Mouse (Mus musculus) adrenal gland (tissue): Measurements from ENCODE around the gene Chst11.

Experiments used
- intact Hi-C: fragments of 180-260 bp; cut with DNase I; formaldehyde crosslinking; loops from one replicate; pipeline ENCODE4 v1.15.1; 2025

Gene Chst11

GRCm38 (mm10) chr10:83199290-83199689, 214.0 kb downstream of the Chst11 start:
- intact Hi-C loops, result loop anchor here (5.0 kb wide), 1 partner anchor 287 kb away; no protein-coding TSS in a partner anchor

DNA sequence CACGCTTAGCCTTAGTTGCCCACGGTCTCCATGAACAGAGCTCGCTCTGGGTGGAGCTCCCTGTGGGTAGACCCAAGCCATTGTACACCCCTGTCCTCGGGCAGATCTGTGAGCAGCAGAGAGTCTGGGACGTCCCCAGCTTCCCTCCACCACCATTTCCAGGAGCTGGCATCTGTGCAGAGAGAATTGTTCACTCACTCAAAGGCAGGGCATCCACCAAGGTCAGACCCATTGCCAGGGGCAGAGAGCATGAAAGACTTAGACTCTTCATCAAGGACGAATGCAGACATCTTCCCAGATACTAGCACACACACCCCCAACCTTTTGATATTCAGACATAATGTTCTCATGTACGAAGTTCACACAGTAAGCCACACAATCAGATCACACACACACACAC, 216.2 kb downstream of the Chst11 start:
- intact Hi-C loops, result no loop called here

DNA sequence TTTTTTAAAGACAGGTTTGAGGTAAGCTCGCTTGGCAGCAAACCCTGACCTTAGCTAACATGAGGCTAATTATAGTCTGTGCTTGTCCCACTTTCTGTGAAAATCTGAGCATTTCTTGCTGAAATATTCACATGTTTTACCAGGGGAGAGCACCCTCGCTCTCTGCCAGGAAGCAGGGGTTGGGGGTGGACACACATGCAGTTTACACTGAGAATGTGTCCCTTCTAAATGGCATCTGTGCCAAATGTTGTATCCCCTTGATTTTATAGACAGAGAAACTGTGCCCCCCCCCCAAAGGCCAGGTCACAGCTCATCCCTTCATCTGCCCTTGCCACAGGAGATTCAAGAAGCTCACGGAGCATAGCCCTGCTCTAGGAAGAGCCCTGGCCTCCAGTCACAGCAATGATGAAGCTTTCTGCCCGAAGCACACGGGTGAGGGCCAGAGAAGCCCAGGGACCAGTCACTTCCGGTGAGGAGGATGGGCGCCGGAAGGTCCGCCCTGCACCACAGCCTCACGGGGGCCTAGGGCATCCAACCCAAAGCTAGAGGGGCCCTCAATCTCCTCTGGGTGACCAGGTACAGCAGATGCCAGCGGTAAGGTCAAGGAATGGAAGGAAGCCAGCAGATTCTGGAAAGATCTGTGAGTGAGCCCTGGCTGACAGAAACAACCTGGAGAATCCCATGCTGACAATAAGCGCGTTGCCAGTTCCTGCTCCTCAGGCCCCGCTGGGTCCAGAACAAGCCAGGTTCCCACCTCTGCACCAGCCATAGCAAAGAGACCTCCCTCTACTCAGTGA, 217.8 kb downstream of the Chst11 start:
- intact Hi-C loops, result no loop called here

GRCm38 (mm10) chr10:83208436-83208835, 223.1 kb downstream of the Chst11 start:
- intact Hi-C loops, result no loop called here

DNA sequence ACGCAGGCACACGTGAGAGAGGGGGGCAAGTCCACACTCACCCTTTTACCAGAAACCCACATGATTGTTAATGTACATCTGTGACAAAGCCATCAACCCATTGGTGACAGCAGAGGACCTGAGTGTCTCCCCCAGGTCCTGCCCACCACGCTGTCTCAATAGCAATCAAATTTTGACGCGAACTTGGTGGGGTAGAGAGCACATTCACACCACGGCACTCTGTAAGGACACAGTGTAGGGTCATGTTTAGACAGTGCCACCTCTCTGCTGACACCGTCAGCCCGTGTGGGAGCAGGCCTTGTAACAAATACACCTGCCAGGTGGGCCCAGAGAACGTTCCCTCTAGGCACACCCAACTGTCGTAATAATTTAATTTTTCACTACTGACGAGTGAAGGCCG, 224.1 kb downstream of the Chst11 start:
- intact Hi-C loops, result no loop called here

GRCm38 (mm10) chr10:83210122-83210521, 224.8 kb downstream of the Chst11 start:
- intact Hi-C loops, result no loop called here

DNA sequence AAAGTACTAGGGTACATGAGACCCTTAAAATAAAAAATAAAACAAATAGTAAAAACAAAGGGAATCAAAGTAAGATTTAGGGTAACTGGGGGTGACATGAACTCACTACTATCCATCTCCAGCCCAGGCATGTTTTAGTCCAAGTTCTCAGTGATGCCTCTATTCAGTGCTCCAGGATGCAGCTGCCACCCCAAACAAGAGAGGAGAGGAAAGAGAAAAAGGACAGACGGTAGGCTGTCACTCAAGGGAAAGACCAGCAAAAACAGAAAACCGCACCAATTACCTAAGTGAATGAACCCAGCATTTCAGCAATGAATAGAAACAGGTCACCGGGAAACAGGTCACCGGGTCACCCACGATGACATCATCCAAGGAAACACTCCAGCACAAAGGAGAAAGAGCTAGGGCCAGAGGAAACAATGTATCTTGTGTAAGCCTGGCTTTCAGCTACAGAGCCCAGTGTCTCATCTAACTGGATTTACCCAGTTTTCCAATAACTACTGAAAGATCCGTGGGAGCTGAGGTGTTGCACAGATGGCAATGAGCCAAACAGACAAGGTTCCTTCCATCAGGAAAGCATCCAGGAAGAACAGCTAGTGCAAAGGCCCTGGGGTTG, 225.8 kb downstream of the Chst11 start:
- intact Hi-C loops, result no loop called here

DNA sequence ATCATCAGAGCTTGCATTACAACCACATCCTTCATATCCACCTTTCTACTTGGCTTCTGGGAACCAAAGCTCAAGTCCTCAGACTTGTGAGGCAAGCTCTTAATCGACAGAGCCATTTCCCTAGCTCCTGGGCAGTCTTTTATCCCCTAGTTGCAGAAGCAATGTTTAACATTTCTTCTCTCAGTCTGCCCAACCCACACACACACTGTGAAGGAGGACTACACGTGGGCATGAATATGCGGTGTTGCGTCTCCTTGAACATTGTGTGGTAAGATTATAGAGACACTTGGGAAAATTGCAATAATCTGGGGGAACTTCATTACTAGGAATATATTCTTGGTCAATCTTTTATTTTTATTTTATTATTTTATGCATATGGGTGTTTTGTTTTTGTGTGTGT, 227.3 kb downstream of the Chst11 start:
- intact Hi-C loops, result no loop called here

DNA sequence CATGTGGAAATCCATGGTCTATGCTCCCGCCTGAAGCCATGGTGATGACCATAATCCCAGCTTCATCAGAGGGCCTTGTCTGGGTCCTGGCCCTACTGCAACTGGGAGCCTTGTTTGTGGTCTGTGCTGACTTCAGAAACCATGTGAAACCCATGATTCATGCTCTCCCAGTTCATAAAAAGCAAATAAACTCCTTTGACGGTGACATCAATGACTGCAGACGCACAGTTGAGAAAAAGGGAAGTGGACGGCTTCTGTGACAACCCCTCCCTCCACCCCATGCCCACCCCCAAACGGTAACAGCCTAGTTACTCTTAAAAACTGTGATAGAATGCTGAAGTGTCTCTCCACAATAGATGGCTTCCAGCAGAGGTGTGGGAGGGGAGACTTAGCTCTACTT, 230.3 kb downstream of the Chst11 start:
- intact Hi-C loops, result loop anchor here (5.0 kb wide), 1 partner anchor 77 kb away; no protein-coding TSS in a partner anchor

- intact Hi-C loops, result loop anchor here (5.0 kb wide), 1 partner anchor 75 kb away; no protein-coding TSS in a partner anchor
These were observed 232.0 kb downstream of the Chst11 start for GRCm38 (mm10) chr10:83217256-83217655.

- intact Hi-C loops, result loop anchor here (5.0 kb wide), 1 partner anchor 74 kb away; no protein-coding TSS in a partner anchor
These were observed 233.5 kb downstream of the Chst11 start for GRCm38 (mm10) chr10:83218778-83219177.

GRCm38 (mm10) chr10:83219729-83220128, 234.4 kb downstream of the Chst11 start:
- intact Hi-C loops, result loop anchor here (5.0 kb wide), 1 partner anchor 73 kb away; no protein-coding TSS in a partner anchor

GRCm38 (mm10) chr10:83220217-83220616, 234.9 kb downstream of the Chst11 start:
- intact Hi-C loops, result no loop called here

DNA sequence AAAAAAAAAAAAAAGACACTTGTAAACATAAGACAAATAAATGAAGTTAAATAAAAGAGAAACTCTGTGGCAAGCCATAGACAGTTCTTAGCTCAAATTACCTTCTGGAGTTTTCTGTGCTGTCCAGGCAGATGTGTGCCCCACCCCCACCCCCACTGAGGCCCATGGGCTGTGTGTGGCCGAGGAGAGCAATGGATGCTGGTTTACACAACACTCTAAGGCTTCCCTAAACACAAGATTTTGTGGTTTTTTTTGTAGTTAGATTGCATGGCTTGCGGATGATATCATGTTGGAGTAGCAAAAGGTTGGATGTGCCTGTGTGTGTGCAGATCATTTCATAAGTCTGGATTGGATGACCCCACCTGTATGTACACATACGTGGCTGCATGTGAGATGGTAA, 235.5 kb downstream of the Chst11 start:
- intact Hi-C loops, result no loop called here

- intact Hi-C loops, result no loop called here
These were observed 239.7 kb downstream of the Chst11 start for GRCm38 (mm10) chr10:83224999-83225398.

DNA sequence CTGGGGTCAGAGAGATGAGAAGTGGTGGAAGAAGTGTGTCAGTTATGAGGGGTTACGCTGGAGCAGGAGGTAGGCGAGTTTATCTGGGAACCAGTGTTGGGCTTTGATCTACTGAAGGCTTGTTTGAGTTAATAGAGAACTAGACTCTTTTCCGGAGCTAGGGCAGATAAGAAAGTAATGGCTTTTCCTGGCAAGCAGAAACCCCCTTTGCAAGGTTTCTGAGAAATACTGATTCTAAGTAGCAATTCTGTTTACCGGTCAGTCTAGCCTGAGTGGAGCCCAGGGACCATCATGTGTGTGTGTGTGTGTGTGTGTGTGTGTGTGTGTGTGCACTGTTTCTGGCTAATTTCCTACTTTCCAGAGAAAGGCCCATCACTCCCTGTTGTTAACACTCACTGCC, 243.3 kb downstream of the Chst11 start:
- intact Hi-C loops, result no loop called here

DNA sequence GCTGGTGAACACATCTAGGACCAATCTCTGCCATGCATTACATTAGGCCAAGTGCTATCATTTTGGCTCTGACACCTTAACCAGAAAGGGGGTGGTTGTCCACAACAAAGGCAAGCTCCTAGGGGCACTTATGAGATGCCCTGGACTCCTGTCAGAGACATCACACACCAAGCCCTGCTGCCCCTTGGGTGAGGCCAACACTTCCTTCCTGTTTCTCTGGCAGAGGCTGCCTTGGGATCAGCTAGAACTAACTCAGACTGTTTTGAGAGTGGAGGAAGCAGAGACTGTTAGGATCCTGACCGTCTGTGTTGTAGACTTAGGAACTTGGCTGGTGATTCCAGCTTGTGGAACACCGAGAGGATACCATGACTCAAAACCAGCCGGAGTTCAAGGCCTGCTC, 248.7 kb downstream of the Chst11 start:
- intact Hi-C loops, result no loop called here

- intact Hi-C loops, result no loop called here
These were observed 249.1 kb downstream of the Chst11 start for GRCm38 (mm10) chr10:83234391-83234790.

GRCm38 (mm10) chr10:83242106-83242686, 256.9 kb downstream of the Chst11 start:
- intact Hi-C loops, result no loop called here

DNA sequence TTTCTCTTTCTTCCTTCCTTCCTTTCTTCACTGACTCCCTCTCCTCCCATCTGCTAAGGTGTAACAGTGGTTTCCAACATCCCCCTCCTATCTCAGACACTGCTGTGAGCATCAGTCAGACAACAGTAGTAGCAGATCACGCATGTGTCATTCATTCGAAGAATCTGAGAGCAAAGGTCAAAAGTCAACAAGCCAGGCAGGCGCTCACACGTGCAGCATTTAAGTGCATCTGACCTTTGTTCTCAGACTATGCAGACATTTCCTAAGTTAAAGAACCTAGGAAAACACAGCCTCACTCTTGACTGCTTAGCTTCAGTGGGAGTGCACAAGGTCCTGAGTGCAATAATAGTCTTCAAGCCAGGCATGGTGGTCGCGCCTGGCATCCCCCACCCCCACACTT, 258.8 kb downstream of the Chst11 start:
- intact Hi-C loops, result no loop called here
